Mouse (Mus musculus): ENCODE data around the gene Igsf11. TPM values are rescaled to one million over a fixed set of nuclear protein-coding genes. Genes with fewer than 3 reads are reported as not detected.

The Igsf11 gene
- polyA plus RNA-seq, 1 experiment from 2014 or later = 0.21 TPM

GRCm38 (mm10) chr16:38960550-38960949 is 68.1 kb downstream of the Igsf11 start:
- Histone ChIP-seq H3K4me2 (ENCODE audit: low read depth, low read length) (no peak overlapping the region), H3K4me1 (ENCODE audit: control insufficient read depth, insufficient read depth, low read length) (no peaks in the 10 kb centered on the region), H3K4me3 (ENCODE audit: low read length) (no peak overlapping the region), H3K9ac (ENCODE audit: low read length) (no peak overlapping the region), H3K9me3 (replicated peaks; ENCODE audit: control insufficient read depth, low read length) (peaks cover 4% of the 10 kb centered on the region; the same call in 1 of the 2 replicates), H3K27ac (ENCODE audit: low read length) (no peak overlapping the region), H3K36me3 (ENCODE audit: control insufficient read depth, insufficient read depth) (no peaks in the 10 kb centered on the region), H3K27me3 (ENCODE audit: control insufficient read depth, insufficient read depth, low read length) (no peaks in the 10 kb centered on the region)
- WGBS = 70% methylated on average over 8 of the region's 8 CpGs
- ATAC-seq (replicated peaks; ENCODE audit: extremely low read depth, insufficient read depth, low FRiP score) = no peak

GRCm38 (mm10) chr16:38961865-38962264 is 69.4 kb downstream of the Igsf11 start:
- H3K4me3 ChIP-seq (ENCODE audit: low read length) = no peak overlapping the region
- no peaks in the 10 kb centered on the region for H3K27me3 ChIP-seq (ENCODE audit: control insufficient read depth, insufficient read depth, low read length)
- 61% methylated on average over 2 of the region's 2 CpGs for WGBS
- ATAC-seq (replicated peaks; ENCODE audit: extremely low read depth, insufficient read depth, low FRiP score) = no peak
- no peaks in the 10 kb centered on the region for H3K4me1 ChIP-seq (ENCODE audit: control insufficient read depth, insufficient read depth, low read length)
- H3K9me3 ChIP-seq (replicated peaks; ENCODE audit: control insufficient read depth, low read length) = 0 out of 2 replicates have a peak, but pooled peaks cover 4% of the 10 kb centered on the region
- no peak overlapping the region for H3K4me2 ChIP-seq (ENCODE audit: low read depth, low read length)
- no peak overlapping the region for H3K9ac ChIP-seq (ENCODE audit: low read length)
- no peaks in the 10 kb centered on the region for H3K36me3 ChIP-seq (ENCODE audit: control insufficient read depth, insufficient read depth)
- H3K27ac ChIP-seq (ENCODE audit: low read length) = no peak overlapping the region

- H3K9ac ChIP-seq (ENCODE audit: low read length) = no peak overlapping the region
- 69% methylated on average over 9 of the region's 9 CpGs for WGBS
- H3K4me2 ChIP-seq (ENCODE audit: low read depth, low read length) = no peak overlapping the region
- H3K27me3 ChIP-seq (ENCODE audit: control insufficient read depth, insufficient read depth, low read length) = no peaks in the 10 kb centered on the region
- no peaks in the 10 kb centered on the region for H3K4me1 ChIP-seq (ENCODE audit: control insufficient read depth, insufficient read depth, low read length)
- no peaks in the 10 kb centered on the region for H3K9me3 ChIP-seq (replicated peaks; ENCODE audit: control insufficient read depth, low read length)
- no peak for ATAC-seq (replicated peaks; ENCODE audit: extremely low read depth, insufficient read depth, low FRiP score)
- no peak overlapping the region for H3K4me3 ChIP-seq (ENCODE audit: low read length)
- no peak overlapping the region for H3K27ac ChIP-seq (ENCODE audit: low read length)
- no peaks in the 10 kb centered on the region for H3K36me3 ChIP-seq (ENCODE audit: control insufficient read depth, insufficient read depth)
Observed at GRCm38 (mm10) chr16:38962695-38963094, 70.2 kb downstream of the Igsf11 start.

- ATAC-seq (replicated peaks; ENCODE audit: extremely low read depth, insufficient read depth, low FRiP score) = no peak
- H3K27me3 ChIP-seq (ENCODE audit: control insufficient read depth, insufficient read depth, low read length) = no peaks in the 10 kb centered on the region
Observed at GRCm38 (mm10) chr16:38967026-38967425, 74.6 kb downstream of the Igsf11 start.

GRCm38 (mm10) chr16:38976151-38976550 is 83.7 kb downstream of the Igsf11 start:
- ATAC-seq (replicated peaks; ENCODE audit: extremely low read depth, insufficient read depth, low FRiP score) = no peak
- Histone ChIP-seq H3K9ac (ENCODE audit: low read length) (no peak overlapping the region), H3K4me3 (ENCODE audit: low read length) (no peak overlapping the region), H3K4me1 (ENCODE audit: control insufficient read depth, insufficient read depth, low read length) (no peaks in the 10 kb centered on the region), H3K4me2 (ENCODE audit: low read depth, low read length) (no peak overlapping the region), H3K36me3 (ENCODE audit: control insufficient read depth, insufficient read depth) (no peaks in the 10 kb centered on the region), H3K9me3 (replicated peaks; ENCODE audit: control insufficient read depth, low read length) (no peaks in the 10 kb centered on the region), H3K27me3 (ENCODE audit: control insufficient read depth, insufficient read depth, low read length) (no peaks in the 10 kb centered on the region), H3K27ac (ENCODE audit: low read length) (no peak overlapping the region)
- 70% methylated on average over 13 of the region's 13 CpGs for WGBS

More at GRCm38 (mm10) chr16:38967026-38967425, 74.6 kb downstream of the Igsf11 start:
- 85% methylated on average over 10 of the region's 10 CpGs for WGBS
- H3K27ac ChIP-seq (ENCODE audit: low read length) = no peak overlapping the region
- no peaks in the 10 kb centered on the region for H3K36me3 ChIP-seq (ENCODE audit: control insufficient read depth, insufficient read depth)
- no peak overlapping the region for H3K4me2 ChIP-seq (ENCODE audit: low read depth, low read length)
- no peak overlapping the region for H3K4me3 ChIP-seq (ENCODE audit: low read length)
- no peaks in the 10 kb centered on the region for H3K9me3 ChIP-seq (replicated peaks; ENCODE audit: control insufficient read depth, low read length)
- H3K9ac ChIP-seq (ENCODE audit: low read length) = no peak overlapping the region
- no peaks in the 10 kb centered on the region for H3K4me1 ChIP-seq (ENCODE audit: control insufficient read depth, insufficient read depth, low read length)

- Histone ChIP-seq H3K36me3 (ENCODE audit: control insufficient read depth, insufficient read depth) (no peaks in the 10 kb centered on the region), H3K27me3 (ENCODE audit: control insufficient read depth, insufficient read depth, low read length) (no peaks in the 10 kb centered on the region), H3K4me1 (ENCODE audit: control insufficient read depth, insufficient read depth, low read length) (no peaks in the 10 kb centered on the region), H3K4me2 (ENCODE audit: low read depth, low read length) (no peak overlapping the region), H3K9ac (ENCODE audit: low read length) (no peak overlapping the region), H3K9me3 (replicated peaks; ENCODE audit: control insufficient read depth, low read length) (no peaks in the 10 kb centered on the region), H3K4me3 (ENCODE audit: low read length) (no peak overlapping the region), H3K27ac (ENCODE audit: low read length) (no peak overlapping the region)
- ATAC-seq (replicated peaks; ENCODE audit: extremely low read depth, insufficient read depth, low FRiP score) = no peak
- 82% methylated on average over 2 of the region's 2 CpGs for WGBS
Observed at GRCm38 (mm10) chr16:38978546-38978945, 86.1 kb downstream of the Igsf11 start.

GRCm38 (mm10) chr16:38980546-38980945 is 88.1 kb downstream of the Igsf11 start:
- WGBS = 31% methylated on average over 5 of the region's 5 CpGs
- no peak overlapping the region for H3K9ac ChIP-seq (ENCODE audit: low read length)
- H3K4me1 ChIP-seq (ENCODE audit: control insufficient read depth, insufficient read depth, low read length) = no peaks in the 10 kb centered on the region
- no peaks in the 10 kb centered on the region for H3K9me3 ChIP-seq (replicated peaks; ENCODE audit: control insufficient read depth, low read length)
- no peak overlapping the region for H3K4me2 ChIP-seq (ENCODE audit: low read depth, low read length)
- H3K4me3 ChIP-seq (ENCODE audit: low read length) = no peak overlapping the region
- no peaks in the 10 kb centered on the region for H3K27me3 ChIP-seq (ENCODE audit: control insufficient read depth, insufficient read depth, low read length)
- no peak overlapping the region for H3K27ac ChIP-seq (ENCODE audit: low read length)
- no peaks in the 10 kb centered on the region for H3K36me3 ChIP-seq (ENCODE audit: control insufficient read depth, insufficient read depth)
- ATAC-seq (replicated peaks; ENCODE audit: extremely low read depth, insufficient read depth, low FRiP score) = no peak

- no peak overlapping the region for H3K4me2 ChIP-seq (ENCODE audit: low read depth, low read length)
- no peaks in the 10 kb centered on the region for H3K4me1 ChIP-seq (ENCODE audit: control insufficient read depth, insufficient read depth, low read length)
- H3K27ac ChIP-seq (ENCODE audit: low read length) = no peak overlapping the region
- 23% methylated on average over 5 of the region's 5 CpGs for WGBS
- H3K9me3 ChIP-seq (replicated peaks; ENCODE audit: control insufficient read depth, low read length) = no peaks in the 10 kb centered on the region
- no peak for ATAC-seq (replicated peaks; ENCODE audit: extremely low read depth, insufficient read depth, low FRiP score)
- H3K27me3 ChIP-seq (ENCODE audit: control insufficient read depth, insufficient read depth, low read length) = no peaks in the 10 kb centered on the region
- H3K9ac ChIP-seq (ENCODE audit: low read length) = no peak overlapping the region
- no peak overlapping the region for H3K4me3 ChIP-seq (ENCODE audit: low read length)
- no peaks in the 10 kb centered on the region for H3K36me3 ChIP-seq (ENCODE audit: control insufficient read depth, insufficient read depth)
Observed at GRCm38 (mm10) chr16:38982051-38982450, 89.6 kb downstream of the Igsf11 start.

GRCm38 (mm10) chr16:38982508-38983236 is 90.2 kb downstream of the Igsf11 start:
- Histone ChIP-seq H3K27me3 (ENCODE audit: control insufficient read depth, insufficient read depth, low read length) (no peaks in the 10 kb centered on the region), H3K9me3 (replicated peaks; ENCODE audit: control insufficient read depth, low read length) (no peaks in the 10 kb centered on the region), H3K27ac (ENCODE audit: low read length) (no peak overlapping the region), H3K9ac (ENCODE audit: low read length) (no peak overlapping the region), H3K4me2 (ENCODE audit: low read depth, low read length) (no peak overlapping the region), H3K4me3 (ENCODE audit: low read length) (no peak overlapping the region), H3K4me1 (ENCODE audit: control insufficient read depth, insufficient read depth, low read length) (no peaks in the 10 kb centered on the region), H3K36me3 (ENCODE audit: control insufficient read depth, insufficient read depth) (no peaks in the 10 kb centered on the region)
- 43% methylated on average over 12 of the region's 12 CpGs for WGBS
- ATAC-seq (replicated peaks; ENCODE audit: extremely low read depth, insufficient read depth, low FRiP score) = no peak
